Mouse (Mus musculus) hindbrain, postnatal 0 days (tissue): ENCODE results near the gene Sorbs2. TPM values are rescaled to one million over a fixed set of nuclear protein-coding genes. Genes with fewer than 3 reads are reported as not detected.
A peak's percentile ranks its signal among the peaks of the same experiment; 100 is the strongest.

Source experiments
- ATAC-seq: fragments of 200-750 bp; cut with Nextera tagmentation; 2 replicates; pipeline ENCODE4 v1.8.0; 2017; ENCODE audit warnings: mild to moderate bottlenecking, moderate TSS enrichment, moderate library complexity
- DNase-seq: peaks from one replicate; pipeline ENCODE4 v3.0.0-alpha.2; 2015; ENCODE audit warnings: low spot score
- H3K27ac ChIP-seq: fragments of 300-500 bp; sonication (generic); 2 replicates; pipeline ENCODE4 v1.5.1; 2014; ENCODE audit warnings: mild to moderate bottlenecking
- H3K27me3 ChIP-seq: fragments of 300-500 bp; sonication (generic); 2 replicates; pipeline ENCODE4 v1.6.1; 2014; ENCODE audit warnings: low read length, mixed read lengths; ENCODE audit not compliant: insufficient read depth
- H3K36me3 ChIP-seq: fragments of 300-500 bp; sonication (generic); 2 replicates; pipeline ENCODE4 v1.6.1; 2014; ENCODE audit warnings: low read length, mixed read lengths; ENCODE audit not compliant: insufficient read depth
- H3K4me1 ChIP-seq: fragments of 300-500 bp; sonication (generic); 2 replicates; pipeline ENCODE4 v1.6.1; 2014; ENCODE audit warnings: antibody characterized with exemption, low read length, mixed read lengths; ENCODE audit not compliant: insufficient read depth
- H3K4me2 ChIP-seq: fragments of 300-500 bp; sonication (generic); 2 replicates; pipeline ENCODE4 v1.6.1; 2014; ENCODE audit warnings: low read depth, mild to moderate bottlenecking, low read length, moderate library complexity, mixed read lengths
- H3K4me3 ChIP-seq: fragments of 300-500 bp; sonication (generic); 2 replicates; pipeline ENCODE4 v1.5.1; 2014; ENCODE audit warnings: low read length
- H3K9ac ChIP-seq: fragments of 300-500 bp; sonication (generic); replicated peaks from 2 replicates; pipeline ENCODE4 v1.6.1; 2014; ENCODE audit warnings: mild to moderate bottlenecking, low read length, moderate library complexity, mixed read lengths
- H3K9me3 ChIP-seq: fragments of 300-500 bp; sonication (generic); 2 replicates; pipeline ENCODE4 v1.6.1; 2016; ENCODE audit warnings: low read length, mixed read lengths
- CTCF ChIP-seq: IDR thresholded peaks from 2 replicates; pipeline ENCODE4 v1.5.1; 2016; ENCODE audit warnings: antibody characterized with exemption, control low read depth, low read depth
- WGBS: fragments of 180-500 bp; shearing (Covaris S2); extraction: QIAGEN DNeasy Blood & Tissue Kit; methylation state at CpG from one replicate; pipeline ENCODE4 v1.1.7; 2014; 5-methylcytosine and 5-hydroxymethylcytosine counted together
- polyA plus RNA-seq: library from polyadenylated mRNA; unstranded; fragments of >200 nt; fragmentation: Nextera tagmentation; extraction: Ambion mirVana; gene quantifications from 2 replicates; pipeline ENCODE4 v1.2.1, GENCODE M21; 2015
- total RNA-seq: library from RNA; depleted of rRNA; stranded (reverse); fragments of >200 nt; gene quantifications from 2 replicates; pipeline ENCODE4 v1.2.3, GENCODE M21; 2014

Sorbs2 gene
- total and polyA plus RNA-seq, 2 experiments from 2014 or later = 37.8 to 65.6 TPM

GRCm38 (mm10) chr8:45528890-45529289, 21.3 kb downstream of the Sorbs2 start:
- Histone ChIP-seq H3K4me1 (no peaks in the 10 kb centered on the region), H3K9ac (no peak overlapping the region), H3K4me2 (no peak overlapping the region), H3K27me3 (no peaks in the 10 kb centered on the region), H3K4me3 (no peak overlapping the region), H3K27ac (no peak overlapping the region), H3K9me3 (no peaks in the 10 kb centered on the region), H3K36me3 (no peaks in the 10 kb centered on the region)
- no peak for ATAC-seq
- no peak for DNase-seq
- TF ChIP-seq CTCF = no peak
- WGBS = 79% methylated on average over 2 of the region's 2 CpGs

- ATAC-seq (no peak), DNase-seq (no peak)
- Histone ChIP-seq H3K27me3 (no peaks in the 10 kb centered on the region), H3K9me3 (no peaks in the 10 kb centered on the region), H3K4me3 (no peak overlapping the region), H3K27ac (no peak overlapping the region), H3K4me1 (no peaks in the 10 kb centered on the region), H3K4me2 (no peak overlapping the region), H3K9ac (no peak overlapping the region), H3K36me3 (no peaks in the 10 kb centered on the region)
- TF ChIP-seq CTCF = no peak
- 88% methylated on average over 9 of the region's 9 CpGs for WGBS
These were observed 29.0 kb downstream of the Sorbs2 start for GRCm38 (mm10) chr8:45536578-45536977.

DNA sequence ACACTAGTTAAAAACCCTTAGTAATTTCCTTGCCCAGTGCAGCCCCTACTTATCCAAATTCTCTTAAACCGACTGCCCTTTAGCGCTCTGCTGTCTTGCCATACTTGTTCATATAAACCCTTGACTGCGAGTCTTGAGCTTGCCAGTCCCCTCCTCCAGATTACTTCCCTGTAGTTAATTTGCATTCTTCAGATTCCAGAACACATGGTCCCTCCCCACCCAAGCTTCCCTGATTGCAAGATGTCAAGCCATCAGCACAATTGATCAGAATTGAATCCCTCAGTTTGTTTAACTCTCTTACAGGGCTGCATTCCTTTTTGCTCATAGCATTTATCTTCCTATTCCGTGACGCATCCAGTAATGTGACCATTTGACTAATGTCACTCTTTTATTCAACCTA, 32.9 kb downstream of the Sorbs2 start:
- no peak overlapping the region for H3K4me3 ChIP-seq
- H3K9ac ChIP-seq = no peak overlapping the region
- H3K36me3 ChIP-seq = no peaks in the 10 kb centered on the region
- H3K9me3 ChIP-seq = no peaks in the 10 kb centered on the region
- no peaks in the 10 kb centered on the region for H3K4me1 ChIP-seq
- no peaks in the 10 kb centered on the region for H3K27me3 ChIP-seq
- ATAC-seq (no peak), DNase-seq (no peak)
- WGBS = 61% methylated on average over 5 of the region's 5 CpGs
- TF ChIP-seq CTCF = no peak
- no peak overlapping the region for H3K27ac ChIP-seq
- no peak overlapping the region for H3K4me2 ChIP-seq

- H3K9ac ChIP-seq = no peak overlapping the region
- no peaks in the 10 kb centered on the region for H3K36me3 ChIP-seq
- H3K4me2 ChIP-seq = no peak overlapping the region
- TF ChIP-seq CTCF = no peak
- no peak for DNase-seq
- no peak for ATAC-seq
- H3K27me3 ChIP-seq = no peaks in the 10 kb centered on the region
- 85% methylated on average over 3 of the region's 3 CpGs for WGBS
- H3K4me1 ChIP-seq = no peaks in the 10 kb centered on the region
- H3K9me3 ChIP-seq = no peaks in the 10 kb centered on the region
- H3K4me3 ChIP-seq = no peak overlapping the region
- H3K27ac ChIP-seq = no peak overlapping the region
These were observed 44.6 kb downstream of the Sorbs2 start for GRCm38 (mm10) chr8:45552175-45552574.

DNA sequence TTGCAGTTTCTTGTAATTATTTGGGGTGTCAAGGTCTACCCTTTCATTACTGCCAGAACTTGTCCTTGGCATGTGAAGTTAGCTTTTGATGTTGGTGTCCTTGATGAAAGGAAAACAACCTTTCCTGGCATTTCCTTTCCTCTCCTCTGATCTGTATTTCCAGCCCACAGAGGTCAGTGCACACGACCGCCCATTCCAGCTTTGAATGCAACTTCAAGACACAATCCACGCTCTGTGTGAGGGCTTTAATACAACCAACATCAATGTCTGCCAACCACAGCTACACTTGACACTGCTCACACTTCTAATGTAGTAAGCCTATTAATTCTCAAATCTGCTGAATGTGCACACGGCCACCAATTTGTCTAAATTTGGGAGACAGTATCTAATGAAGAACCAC, 47.0 kb downstream of the Sorbs2 start:
- Histone ChIP-seq H3K9me3 (no peaks in the 10 kb centered on the region), H3K4me2 (no peak overlapping the region), H3K27me3 (no peaks in the 10 kb centered on the region), H3K36me3 (no peaks in the 10 kb centered on the region), H3K27ac (no peak overlapping the region), H3K9ac (no peak overlapping the region), H3K4me3 (no peak overlapping the region), H3K4me1 (no peaks in the 10 kb centered on the region)
- DNase-seq = no peak
- WGBS = 52% methylated on average over 4 of the region's 4 CpGs
- no peak for TF ChIP-seq CTCF
- no peak for ATAC-seq

- peak; percentile 93 for ATAC-seq
- 10% methylated on average over 3 of the region's 3 CpGs for WGBS
- no peaks in the 10 kb centered on the region for H3K27me3 ChIP-seq
These were observed 50.3 kb downstream of the Sorbs2 start for GRCm38 (mm10) chr8:45557936-45558335.

GRCm38 (mm10) chr8:45558426-45558825, 50.8 kb downstream of the Sorbs2 start:
- Histone ChIP-seq H3K27ac (no peak overlapping the region), H3K36me3 (no peaks in the 10 kb centered on the region), H3K4me3 (no peak overlapping the region), H3K4me1 (no peaks in the 10 kb centered on the region), H3K9ac (no peak overlapping the region), H3K9me3 (no peaks in the 10 kb centered on the region), H3K27me3 (no peaks in the 10 kb centered on the region), H3K4me2 (no peak overlapping the region)
- DNase-seq (peak; percentile 62), ATAC-seq (no peak)
- WGBS = 37% methylated on average over 5 of the region's 5 CpGs
- TF ChIP-seq CTCF = no peak

More at GRCm38 (mm10) chr8:45557936-45558335, 50.3 kb downstream of the Sorbs2 start:
- no peaks in the 10 kb centered on the region for H3K36me3 ChIP-seq
- no peak overlapping the region for H3K4me3 ChIP-seq
- H3K4me1 ChIP-seq = no peaks in the 10 kb centered on the region
- no peak for TF ChIP-seq CTCF
- H3K27ac ChIP-seq = no peak overlapping the region
- no peak overlapping the region for H3K9ac ChIP-seq
- H3K9me3 ChIP-seq = no peaks in the 10 kb centered on the region
- H3K4me2 ChIP-seq = no peak overlapping the region
- peak; percentile 84 for DNase-seq
